Mouse (Mus musculus): ENCODE measurements at regions not wholly inside any gene's neighbourhood (a gene's known extent, or its start where the extent isn't known, plus 50 kb on each side); places are given as distances from the start of the nearest gene placed in this dataset.

GRCm38 (mm10) chr1:77748483-77749465, 233.9 kb upstream of the Epha4 start:
- peak in 1 of 2 experiments; percentile 2 for DNase-seq

GRCm38 (mm10) chr1:77732099-77732498, 217.2 kb upstream of the Epha4 start:
- no peak for DNase-seq

- DNase-seq, result no peak
Measured at GRCm38 (mm10) chr1:77727561-77727960, 212.7 kb upstream of the Epha4 start.

GRCm38 (mm10) chr1:77723246-77723645, 208.4 kb upstream of the Epha4 start:
- DNase-seq, result no peak

GRCm38 (mm10) chr1:77720859-77721258, 206.0 kb upstream of the Epha4 start:
- DNase-seq, result no peak

- no peak for DNase-seq
Measured at GRCm38 (mm10) chr1:77713001-77713400, 198.1 kb upstream of the Epha4 start.

- DNase-seq, result peak in 1 of 2 experiments; percentile 3
Measured at GRCm38 (mm10) chr1:77708202-77709020, 193.5 kb upstream of the Epha4 start.

GRCm38 (mm10) chr1:77695228-77696018, 180.5 kb upstream of the Epha4 start:
- DNase-seq, result no peak

GRCm38 (mm10) chr1:77663345-77663744, 148.5 kb upstream of the Epha4 start:
- no peak for DNase-seq

GRCm38 (mm10) chr1:77660436-77660835, 145.5 kb upstream of the Epha4 start:
- no peak for DNase-seq

GRCm38 (mm10) chr1:77637025-77637424, 122.1 kb upstream of the Epha4 start:
- no peak for DNase-seq

GRCm38 (mm10) chr1:77629496-77630281, 114.8 kb upstream of the Epha4 start:
- DNase-seq, result no peak

- DNase-seq, result no peak
Measured at GRCm38 (mm10) chr1:77628861-77629260, 114.0 kb upstream of the Epha4 start.

GRCm38 (mm10) chr1:77617490-77617889, 102.6 kb upstream of the Epha4 start:
- DNase-seq, result no peak

- no peak for DNase-seq
Measured at GRCm38 (mm10) chr1:77600509-77600908, 85.6 kb upstream of the Epha4 start.

- no peak for DNase-seq
Measured at GRCm38 (mm10) chr1:77592649-77593048, 77.8 kb upstream of the Epha4 start.

GRCm38 (mm10) chr1:77592248-77592647, 77.4 kb upstream of the Epha4 start:
- DNase-seq, result peak in 1 of 2 experiments; percentile 12

GRCm38 (mm10) chr1:77589423-77589822, 74.5 kb upstream of the Epha4 start:
- no peak for DNase-seq

GRCm38 (mm10) chr1:77585520-77585919, 70.6 kb upstream of the Epha4 start:
- no peak for DNase-seq

GRCm38 (mm10) chr1:77568081-77568480, 53.2 kb upstream of the Epha4 start:
- no peak for DNase-seq

- no peak for DNase-seq
Measured at GRCm38 (mm10) chr1:77567657-77568056, 52.8 kb upstream of the Epha4 start.

Measured in cerebellum, postnatal 25 days (tissue).